Mouse (Mus musculus) activated CD4-positive, CD25-positive, alpha-beta regulatory T cell, adult 9 weeks (primary cell): ENCODE data around the gene Atad3a. TPM values are rescaled to one million over a fixed set of nuclear protein-coding genes. Genes with fewer than 3 reads are reported as not detected.

Experiments used
- polyA plus RNA-seq: library from polyadenylated mRNA; unstranded; fragments of 100-300 nt; shearing (Covaris generic); gene quantifications from one replicate; pipeline ENCODE4 v1.2.1, GENCODE M21; 2017

Atad3a gene
- 38.3 TPM for polyA plus RNA-seq

GRCm38 (mm10) chr4:155760613-155761355 is at the start of gene Atad3a:
TSS of gene Atad3a (minus strand) at chr4:155761093.

GRCm38 (mm10) chr4:155802741-155803339 is 41.9 kb upstream of the Atad3a start, which contains the start of gene Mrpl20:
TSS of gene Mrpl20 (plus strand) at chr4:155802878.

GRCm38 (mm10) chr4:155790021-155790489 is 29.2 kb upstream of the Atad3a start, which contains the start of gene Ankrd65:
TSS of gene Ankrd65 (plus strand) at chr4:155790439.

GRCm38 (mm10) chr4:155785819-155786218 is 24.9 kb upstream of the Atad3a start, which contains the start of gene Tmem88b:
TSS of gene Tmem88b (minus strand) at chr4:155785874.

GRCm38 (mm10) chr4:155774280-155774754 is 13.4 kb upstream of the Atad3a start, which contains the start of gene Vwa1:
TSS of gene Vwa1 (minus strand) at chr4:155774698.

GRCm38 (mm10) chr4:155734350-155734941 is 26.4 kb downstream of the Atad3a start, which contains the start of gene Tmem240:
TSS of gene Tmem240 (plus strand) at chr4:155734800.

GRCm38 (mm10) chr4:155704721-155705591 is 55.9 kb downstream of the Atad3a start, which contains the start of gene Ssu72:
TSS of gene Ssu72 (plus strand) at chr4:155704800.

GRCm38 (mm10) chr4:155694111-155694481 is 66.8 kb downstream of the Atad3a start, which contains the start of gene Fndc10:
TSS of gene Fndc10 (plus strand) at chr4:155694342.

Other genes starting within 250 kb of the Atad3a start
- gene Nadk, start 198.7 kb downstream of the Atad3a start, polyA plus RNA-seq = 138 TPM
- gene Slc35e2, start 159.7 kb downstream of the Atad3a start, polyA plus RNA-seq = 13.5 TPM
- 120 TPM for gene Cdk11b, start 136.2 kb downstream of the Atad3a start, polyA plus RNA-seq
- gene Gm10563, start 115.7 kb downstream of the Atad3a start, polyA plus RNA-seq = 1.9 TPM
- 0.54 TPM for gene Mmp23, start 107.7 kb downstream of the Atad3a start, polyA plus RNA-seq
- 42.3 TPM for gene Mib2, start 91.9 kb downstream of the Atad3a start, polyA plus RNA-seq
- 0.72 TPM for gene Fndc10, start 66.8 kb downstream of the Atad3a start, polyA plus RNA-seq
- 160 TPM for gene Ssu72, start 56.3 kb downstream of the Atad3a start, polyA plus RNA-seq
- gene Tmem240, start 26.3 kb downstream of the Atad3a start, polyA plus RNA-seq = 0.24 TPM
- not detected for gene Vwa1, start 13.6 kb upstream of the Atad3a start, polyA plus RNA-seq
- not detected for gene Tmem88b, start 24.8 kb upstream of the Atad3a start, polyA plus RNA-seq
- not detected for gene Ankrd65, start 29.3 kb upstream of the Atad3a start, polyA plus RNA-seq
- gene Mrpl20, start 41.8 kb upstream of the Atad3a start, polyA plus RNA-seq = 138 TPM
- gene Ccnl2, start 51.4 kb upstream of the Atad3a start, polyA plus RNA-seq = 168 TPM
- 197 TPM for gene Aurkaip1, start 70.2 kb upstream of the Atad3a start, polyA plus RNA-seq
- gene Mxra8, start 78.6 kb upstream of the Atad3a start, polyA plus RNA-seq = 4.0 TPM
- gene Dvl1, start 86.3 kb upstream of the Atad3a start, polyA plus RNA-seq = 2.8 TPM
- gene Tas1r3, start 102.3 kb upstream of the Atad3a start, polyA plus RNA-seq = 0.92 TPM
- 20.4 TPM for gene Cptp, start 108.3 kb upstream of the Atad3a start, polyA plus RNA-seq
- gene Ints11, start 108.5 kb upstream of the Atad3a start, polyA plus RNA-seq = 92.1 TPM
- gene Pusl1, start 130.7 kb upstream of the Atad3a start, polyA plus RNA-seq = 32.6 TPM
- 7.8 TPM for gene Acap3, start 130.7 kb upstream of the Atad3a start, polyA plus RNA-seq
- gene Ube2j2, start 182.7 kb upstream of the Atad3a start, polyA plus RNA-seq = 15.3 TPM
- 24.3 TPM for gene C1qtnf12, start 201.2 kb upstream of the Atad3a start, polyA plus RNA-seq
- gene B3galt6, start 231.6 kb upstream of the Atad3a start, polyA plus RNA-seq = 1.3 TPM
- gene Sdf4, start 231.8 kb upstream of the Atad3a start, polyA plus RNA-seq = 591 TPM